Mouse (Mus musculus): ENCODE results near the gene Plpp1.

Plpp1 gene

DNA sequence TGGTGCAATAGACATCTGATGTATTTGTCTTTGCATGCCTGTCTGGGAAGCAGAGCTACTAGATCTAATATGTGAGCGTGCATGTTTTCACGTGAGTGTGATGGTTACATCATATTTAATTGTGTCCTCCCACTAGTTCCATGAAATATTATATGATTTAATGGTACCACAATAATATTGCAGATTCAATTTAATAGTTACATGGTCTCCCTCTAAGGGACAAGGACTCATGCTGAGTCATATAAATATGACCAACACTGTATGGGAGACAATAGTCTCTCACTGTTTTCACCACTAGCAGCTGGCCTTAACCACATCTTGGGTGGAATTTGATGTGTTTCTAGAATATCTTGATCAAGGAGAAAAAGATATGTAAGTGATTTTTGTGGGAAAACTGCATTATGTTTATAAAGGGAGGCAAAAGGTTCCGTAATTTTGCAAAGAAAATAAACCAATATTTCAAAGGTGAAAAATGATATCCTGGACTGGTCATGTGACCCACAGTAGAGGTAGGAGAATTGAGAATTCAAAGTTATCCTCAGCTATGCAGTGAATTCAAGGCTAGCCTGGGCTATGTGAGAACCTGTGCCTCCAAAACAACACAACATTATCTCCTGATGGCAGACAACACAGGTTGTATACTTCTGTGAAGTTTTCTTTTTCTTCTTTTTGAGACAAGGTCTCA lies 26.5 kb upstream of the Plpp1 start:
- no peak for DNase-seq

DNA sequence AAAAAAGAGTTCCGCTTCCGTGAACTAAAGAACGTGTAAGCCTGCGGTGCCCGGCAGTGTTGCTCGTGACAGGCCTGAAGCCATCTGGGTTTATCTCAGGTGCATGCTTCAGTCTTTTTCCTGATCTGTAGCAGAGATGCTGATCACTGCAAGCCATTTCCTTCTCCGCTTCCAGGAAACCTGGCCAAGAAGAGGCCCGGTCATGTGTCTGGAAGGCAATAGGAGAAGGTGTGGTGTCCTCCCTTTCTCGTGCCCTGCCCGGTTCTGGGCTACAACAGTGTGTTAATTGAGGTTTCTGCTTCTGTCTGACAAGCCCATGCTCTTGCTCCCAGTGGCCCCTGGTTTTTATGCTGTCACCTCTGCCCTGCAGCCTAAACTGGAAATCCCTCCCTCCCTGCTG lies 24.7 kb upstream of the Plpp1 start:
- DNase-seq = no peak

DNA sequence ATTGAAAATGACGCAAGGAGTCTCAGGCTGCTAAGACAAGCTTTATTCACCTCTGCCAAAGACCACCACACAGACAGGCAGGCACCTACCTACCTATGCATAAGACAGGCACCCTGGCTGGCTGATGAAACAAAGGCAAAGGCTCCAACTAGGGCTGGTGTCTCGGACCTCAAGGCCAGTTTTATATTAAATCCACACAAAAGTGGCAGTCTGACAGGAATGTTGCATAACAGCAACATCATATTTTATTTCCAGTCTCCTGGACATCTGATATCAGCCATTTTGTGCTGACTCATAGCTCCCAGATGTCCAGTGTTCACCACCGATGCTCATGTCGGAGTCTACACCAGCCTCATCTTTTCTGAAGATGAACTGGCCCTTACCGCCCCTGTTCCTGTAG lies 22.2 kb upstream of the Plpp1 start:
- no peak for DNase-seq

DNA sequence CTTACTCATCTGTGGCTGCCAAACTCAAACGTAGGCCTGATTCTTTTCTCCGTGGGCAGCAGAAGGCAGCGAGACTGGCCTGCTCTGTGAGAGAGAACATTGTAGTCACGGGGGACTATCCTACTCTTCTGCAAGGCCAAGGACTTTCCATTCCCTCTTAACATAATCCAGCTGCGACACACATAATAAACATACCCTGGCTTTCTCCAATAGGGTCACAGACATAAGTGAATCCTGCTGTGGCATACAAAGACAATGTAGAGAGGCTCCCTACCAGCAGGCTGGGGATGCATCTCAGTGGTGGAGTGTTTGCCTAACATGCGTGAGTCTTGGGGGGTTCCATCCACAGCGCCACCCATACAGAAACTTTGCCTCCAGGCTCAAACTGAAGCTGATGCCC lies 15.3 kb upstream of the Plpp1 start:
- DNase-seq = no peak

DNA sequence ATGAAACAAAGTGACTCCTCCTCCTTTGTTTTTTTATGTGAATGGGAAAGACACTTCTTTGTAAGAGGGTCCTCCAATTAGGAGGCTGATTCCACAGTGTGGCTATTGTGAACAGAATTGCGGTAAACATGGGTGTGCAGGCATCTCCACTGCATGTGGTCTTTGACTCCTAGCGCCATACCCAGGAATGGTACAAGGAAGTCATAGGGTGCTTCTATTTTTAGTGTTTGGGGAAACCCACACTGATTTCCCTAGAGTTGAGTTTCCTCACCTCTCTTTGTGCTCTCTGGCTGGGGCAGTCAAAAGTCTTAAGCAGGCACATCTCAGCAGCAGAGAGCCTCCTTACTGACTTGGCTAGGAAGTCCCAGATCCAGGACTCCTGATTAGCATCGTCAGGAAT lies 14.4 kb upstream of the Plpp1 start:
- DNase-seq = no peak

DNA sequence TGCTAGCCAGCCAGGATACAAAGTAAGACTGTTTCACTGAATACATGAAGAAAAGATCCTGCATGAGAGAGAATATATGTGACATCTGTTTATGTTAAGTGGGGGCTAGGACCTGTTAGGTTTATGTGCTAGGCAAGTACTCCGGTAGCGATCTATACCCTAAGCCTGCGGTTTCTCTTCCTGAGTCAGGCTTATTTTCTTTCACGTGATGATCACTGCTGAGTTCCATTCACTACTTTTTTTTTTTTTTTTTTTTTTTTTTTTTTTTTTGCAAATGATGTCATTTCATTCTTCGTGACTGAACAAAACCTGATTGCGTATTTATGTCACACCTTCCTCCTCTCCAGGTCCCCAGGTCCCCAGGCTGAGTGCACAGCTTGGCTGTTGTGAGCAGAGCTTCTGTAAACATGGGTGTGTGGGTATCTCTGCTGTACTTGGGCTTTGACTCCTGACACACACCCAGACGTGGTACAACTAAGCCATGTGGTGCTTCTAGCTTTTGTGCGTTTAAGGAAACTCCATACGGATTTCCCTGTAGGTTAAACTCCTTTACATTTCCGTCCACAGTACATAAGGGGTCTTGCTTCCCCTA lies 13.6 kb upstream of the Plpp1 start:
- DNase-seq = no peak

DNA sequence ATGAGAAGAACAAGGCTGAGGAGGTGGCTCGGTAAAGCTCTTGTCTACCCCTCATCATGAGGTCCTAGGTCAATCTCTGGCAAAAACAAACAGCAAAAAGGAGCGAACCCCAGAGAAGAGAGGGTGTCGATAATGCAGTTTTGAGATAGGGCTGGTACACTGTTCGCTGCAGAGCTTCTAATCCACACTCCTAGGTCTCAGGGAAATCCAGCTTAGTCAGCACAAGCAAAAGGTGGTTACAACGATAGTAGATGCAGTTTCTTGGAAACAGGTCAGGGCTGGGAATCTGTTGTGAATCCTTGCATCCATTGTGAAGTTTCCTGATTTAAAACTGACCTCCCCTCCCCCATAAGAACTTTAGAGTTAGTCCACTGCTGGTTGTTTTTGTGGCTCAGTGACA lies 9.8 kb upstream of the Plpp1 start:
- no peak for DNase-seq

DNA sequence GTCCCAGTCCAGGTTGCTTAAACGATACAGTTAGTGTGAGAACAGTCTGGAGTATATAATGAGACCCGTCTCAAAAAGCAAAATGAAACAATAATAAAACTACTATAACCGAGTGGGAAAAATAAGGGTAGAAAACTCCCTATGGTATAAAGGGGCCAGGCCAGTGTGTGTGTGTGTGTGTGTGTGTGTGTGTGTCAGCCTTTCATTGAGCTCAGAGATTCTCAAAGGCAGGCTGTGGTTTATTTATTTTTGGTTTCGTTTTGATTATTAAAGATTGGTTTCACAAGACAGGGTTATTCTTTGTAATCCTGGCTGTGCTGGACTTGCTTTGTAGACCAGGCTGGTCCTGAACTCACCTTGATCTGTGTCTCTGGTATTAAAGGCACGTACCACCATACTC lies 8.7 kb upstream of the Plpp1 start:
- no peak for DNase-seq

DNA sequence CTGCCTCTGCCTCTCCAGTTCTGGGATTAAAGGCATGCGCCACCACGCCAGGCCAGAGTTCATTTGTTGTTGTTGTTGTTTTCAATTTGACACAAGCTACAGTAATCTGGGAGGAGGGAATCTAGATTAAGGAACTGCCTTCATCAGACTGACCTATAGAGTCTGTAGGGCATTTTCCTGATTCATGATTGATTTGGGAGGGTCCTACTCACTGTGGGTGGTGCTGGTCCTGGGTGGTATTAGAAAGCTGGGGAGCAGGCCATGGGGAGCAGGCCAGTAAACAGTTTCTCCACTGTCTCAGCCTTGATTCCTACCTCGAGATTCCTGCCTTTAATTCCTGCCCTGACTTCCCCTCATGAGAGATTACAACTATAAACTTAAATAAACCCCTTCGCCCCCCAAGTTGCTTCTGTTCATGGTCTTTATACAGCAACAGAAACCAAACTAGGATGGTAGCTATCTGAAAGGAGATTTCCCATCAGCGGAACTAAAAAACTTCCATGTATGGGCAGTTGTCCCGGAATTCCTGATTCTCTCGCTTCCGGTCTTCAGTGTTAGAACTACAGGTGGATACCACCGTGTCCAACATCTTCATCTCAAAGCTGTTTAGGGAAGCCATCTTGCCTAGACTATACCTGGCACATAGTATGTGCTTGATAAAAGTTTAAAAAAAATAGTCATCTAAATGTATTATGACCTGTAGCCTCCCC lies 2.2 kb upstream of the Plpp1 start:
- no peak for DNase-seq

DNA sequence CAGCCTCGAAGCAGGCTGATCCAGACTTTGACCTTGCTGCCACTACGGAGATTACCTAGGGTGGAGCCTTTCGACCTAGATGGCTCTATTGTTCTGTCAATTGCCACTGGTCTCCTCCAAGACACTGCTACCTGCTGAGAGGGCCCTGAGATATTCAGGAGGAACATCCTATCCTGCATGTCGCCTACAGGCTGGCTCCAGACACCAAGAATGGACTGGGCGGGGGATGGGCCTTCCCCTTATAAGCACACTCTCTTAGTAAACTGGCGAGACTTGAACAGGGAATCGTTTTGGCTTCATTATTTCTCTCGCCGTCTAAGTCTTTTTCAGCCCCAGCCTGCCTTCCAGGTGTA lies 1.7 kb upstream of the Plpp1 start:
- DNase-seq = no peak

DNA sequence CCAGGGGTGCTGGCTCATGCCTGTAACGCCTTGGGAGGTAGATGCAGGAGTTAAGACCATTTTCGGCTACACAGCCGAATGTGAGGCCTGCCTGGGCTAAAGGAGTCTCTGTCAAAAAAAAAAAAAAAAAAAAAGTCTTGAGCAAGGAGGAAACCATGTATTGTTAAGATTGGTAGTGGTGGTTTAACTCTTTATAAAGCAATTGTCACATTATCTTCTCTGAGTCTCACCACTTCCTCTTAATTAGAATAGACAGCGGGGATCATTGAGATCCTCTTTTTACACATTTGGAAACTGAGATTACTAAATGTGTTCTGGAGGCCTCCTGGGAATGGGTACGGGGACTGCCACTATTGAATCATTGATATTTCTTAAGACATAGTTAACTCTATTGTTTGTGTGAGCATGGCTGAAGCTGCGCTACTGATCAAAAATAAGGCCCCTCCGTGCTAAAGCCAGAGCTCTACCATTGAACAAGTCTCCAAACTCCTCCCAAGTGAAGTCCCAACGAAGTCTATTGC lies 811 bp upstream of the Plpp1 start:
- peak; percentile 20 for DNase-seq

DNA sequence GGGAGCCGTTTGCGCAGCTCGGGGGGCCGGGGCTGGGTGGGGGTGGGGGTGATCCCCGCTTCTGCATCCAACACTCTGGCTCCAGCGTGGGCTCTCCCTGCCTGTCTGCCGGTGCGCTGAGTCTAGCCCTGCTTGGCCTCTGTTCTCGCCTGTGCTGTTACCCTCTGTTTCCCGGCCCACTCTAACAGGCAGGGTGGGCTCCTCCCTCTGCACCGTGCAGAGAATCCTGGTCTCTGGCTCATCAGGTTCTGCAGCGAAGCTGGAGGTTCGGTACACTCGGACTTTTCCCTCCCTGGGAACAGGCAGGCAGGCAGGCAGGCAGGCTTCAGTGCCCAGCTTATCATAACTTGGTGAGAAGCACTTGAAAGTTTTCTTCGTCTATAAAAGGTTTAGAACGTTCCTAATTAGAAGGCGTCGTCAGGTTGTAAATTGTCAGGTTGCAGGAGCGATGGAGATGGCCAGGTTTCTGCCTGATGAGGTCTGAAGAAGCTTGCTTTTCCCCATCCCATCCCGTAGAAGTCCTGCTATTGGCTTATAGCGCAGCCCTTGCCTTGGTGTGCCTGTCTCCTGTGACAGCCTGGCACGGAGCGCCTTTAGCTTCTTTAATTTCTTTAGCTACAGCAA lies 901 bp downstream of the Plpp1 start:
- peak; percentile 33 for DNase-seq

DNA sequence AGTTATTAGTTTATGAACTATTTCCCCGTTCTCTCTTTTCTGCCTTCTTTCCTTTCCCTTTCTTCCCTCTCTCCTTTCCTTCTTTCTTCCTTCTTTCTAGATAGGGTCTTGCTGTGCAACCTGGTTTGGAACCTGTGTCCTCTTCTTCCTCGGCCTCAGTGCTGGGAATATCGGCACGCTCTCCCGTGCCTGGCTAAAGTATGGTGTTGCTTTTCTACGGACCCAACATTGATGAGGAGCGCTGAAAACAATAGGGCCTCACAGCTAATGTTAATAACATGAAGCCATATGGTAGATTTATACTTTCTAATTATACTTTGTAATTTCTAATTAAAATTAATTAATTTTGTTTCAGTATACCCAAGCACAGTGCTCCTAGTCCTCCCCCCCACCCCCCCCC lies 2.5 kb downstream of the Plpp1 start:
- DNase-seq = no peak

DNA sequence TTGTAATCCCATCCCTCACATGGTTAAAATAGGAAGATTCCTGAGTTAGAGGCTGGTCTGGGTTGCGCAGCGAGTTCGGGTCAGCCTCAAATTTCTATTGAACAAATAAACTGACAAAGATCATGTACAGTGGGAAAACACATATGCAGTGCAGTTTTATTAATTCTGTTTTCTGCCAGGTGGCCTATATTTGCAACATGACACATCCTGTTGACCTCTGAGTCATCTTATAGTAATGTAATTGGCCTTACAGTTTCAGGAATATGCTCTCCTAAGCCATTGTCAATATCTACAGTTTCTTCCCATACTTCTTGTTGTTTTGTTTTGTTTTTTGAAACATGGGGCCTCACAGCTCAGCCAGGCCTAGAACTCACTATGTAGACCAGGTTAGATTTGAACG lies 3.1 kb downstream of the Plpp1 start:
- DNase-seq = no peak

DNA sequence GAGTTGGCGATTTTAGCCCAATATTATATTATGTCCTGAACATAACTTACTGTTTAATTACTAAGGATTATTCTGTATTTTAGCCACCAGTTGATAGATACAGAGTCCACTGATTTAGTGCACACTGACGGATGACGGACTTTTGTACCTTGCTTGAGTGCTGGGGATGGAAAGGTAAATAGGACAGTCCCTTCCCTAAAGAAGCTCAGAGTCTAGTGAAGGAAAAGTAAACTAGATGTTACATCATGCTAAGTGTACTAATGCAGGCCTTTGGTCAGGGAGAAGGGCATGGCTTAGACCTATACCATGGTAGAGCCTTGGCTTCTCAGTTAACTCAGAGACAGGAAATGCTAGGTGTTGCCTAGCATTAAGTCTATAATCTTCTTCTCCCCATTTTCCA lies 4.9 kb downstream of the Plpp1 start:
- no peak for DNase-seq

DNA sequence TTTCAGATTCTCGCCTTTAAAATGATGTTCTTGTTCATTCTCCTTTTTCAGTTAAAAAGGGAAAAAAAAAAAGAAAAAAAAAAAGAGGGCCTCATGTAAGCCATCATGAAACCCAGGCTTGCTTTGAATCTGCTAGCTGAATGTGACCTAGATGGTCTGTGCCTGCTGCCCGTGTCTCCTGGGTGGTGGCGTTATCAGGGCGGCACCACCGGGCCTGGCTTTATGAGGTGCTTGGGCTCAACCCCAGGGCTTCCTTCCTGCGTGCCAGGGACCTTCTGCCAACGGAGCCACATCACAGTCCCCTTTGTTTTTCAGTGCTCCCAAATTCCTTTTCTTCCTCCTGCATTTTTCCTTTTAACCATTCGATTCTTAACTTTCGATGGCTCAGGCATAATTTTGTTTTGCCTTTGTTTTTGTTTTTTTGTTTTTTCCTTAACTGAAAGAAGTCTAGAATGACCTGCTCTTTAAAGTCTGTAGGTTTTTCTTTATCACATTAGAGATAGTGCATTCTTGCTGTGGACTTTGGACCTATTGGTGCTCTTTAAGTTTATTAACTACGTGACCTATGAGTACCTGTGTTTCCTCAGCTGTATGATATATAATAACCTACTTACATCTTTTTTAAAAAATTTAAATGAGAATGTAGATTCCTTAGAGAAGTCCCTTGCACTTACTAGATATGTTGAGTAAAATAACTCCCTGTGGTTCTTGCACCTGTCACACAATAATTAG lies 7.5 kb downstream of the Plpp1 start:
- DNase-seq = peak; percentile 38

DNA sequence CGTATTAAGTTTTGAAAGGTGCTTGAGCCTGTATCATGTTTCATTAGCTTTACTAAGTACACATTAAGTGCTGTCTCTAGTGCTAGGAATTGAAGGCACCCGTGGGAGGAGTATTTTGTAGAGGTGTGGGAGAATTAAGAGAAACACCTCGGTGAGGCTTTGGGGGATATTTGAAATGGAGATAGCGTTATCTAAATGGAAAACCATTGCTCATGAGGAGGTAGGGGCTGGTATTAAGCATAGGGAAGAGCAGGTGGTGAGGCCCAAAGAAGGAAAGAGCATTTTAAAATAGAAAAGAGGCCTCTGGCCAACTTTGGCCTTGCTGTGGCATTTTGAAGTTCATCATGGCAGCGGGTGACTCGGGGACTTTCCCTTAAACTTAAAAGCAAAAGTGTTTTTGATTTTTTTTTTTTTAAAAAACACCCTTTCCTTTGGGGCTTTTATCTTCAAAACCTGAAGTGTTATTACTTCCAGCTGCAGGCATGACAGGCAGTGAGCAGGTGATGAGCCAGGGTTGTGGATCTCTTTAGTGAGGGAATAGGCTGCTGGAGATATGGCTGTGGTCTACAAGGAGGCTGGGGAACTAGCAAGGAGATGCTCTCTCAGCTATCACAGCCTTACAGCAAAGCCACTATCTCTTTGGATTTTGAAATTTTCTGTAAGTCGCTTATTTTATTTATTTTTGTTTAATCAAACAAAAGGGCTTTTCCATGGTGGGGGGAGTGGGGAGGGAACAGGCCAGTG lies 9.1 kb downstream of the Plpp1 start:
- DNase-seq = no peak

DNA sequence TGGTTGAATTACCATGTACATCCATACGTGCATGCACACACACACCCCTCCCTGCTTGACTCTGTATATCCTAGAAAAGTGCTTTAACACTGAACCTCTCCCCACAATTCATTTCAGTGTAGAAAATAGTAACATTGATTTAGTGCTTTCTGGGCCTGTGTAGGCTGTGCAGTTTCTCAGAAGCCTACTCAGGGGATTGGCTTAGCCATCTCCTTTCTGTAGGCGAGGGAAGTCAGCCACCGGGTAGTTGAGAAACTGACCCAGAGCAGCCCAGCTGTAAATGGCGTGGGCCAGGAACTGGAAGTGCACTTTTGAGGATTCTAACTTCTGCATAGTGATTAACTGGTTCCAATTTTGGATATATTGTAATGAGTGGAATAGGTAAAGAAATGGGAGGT lies 9.7 kb downstream of the Plpp1 start:
- peak; percentile 27 for DNase-seq

DNA sequence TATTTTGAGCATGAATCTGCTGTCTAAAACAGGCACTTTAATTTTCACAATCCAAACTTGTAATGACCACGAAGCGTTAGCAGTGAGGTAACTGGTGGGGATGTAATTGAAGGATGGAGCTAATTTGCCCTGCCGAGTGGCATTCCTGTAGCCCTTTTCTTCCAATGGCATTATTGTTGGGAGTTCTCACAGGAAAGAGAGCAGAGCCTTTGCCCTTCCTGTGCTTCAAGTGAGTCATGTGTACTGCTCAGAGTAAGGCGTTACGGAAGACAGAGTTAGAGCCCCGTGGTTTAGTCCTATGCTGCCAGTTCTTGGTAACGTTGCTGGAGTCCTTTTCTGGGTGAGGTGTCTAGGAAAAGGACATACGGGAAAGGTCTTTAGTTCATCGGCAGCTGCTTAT lies 10.2 kb downstream of the Plpp1 start:
- peak; percentile 52 for DNase-seq

DNA sequence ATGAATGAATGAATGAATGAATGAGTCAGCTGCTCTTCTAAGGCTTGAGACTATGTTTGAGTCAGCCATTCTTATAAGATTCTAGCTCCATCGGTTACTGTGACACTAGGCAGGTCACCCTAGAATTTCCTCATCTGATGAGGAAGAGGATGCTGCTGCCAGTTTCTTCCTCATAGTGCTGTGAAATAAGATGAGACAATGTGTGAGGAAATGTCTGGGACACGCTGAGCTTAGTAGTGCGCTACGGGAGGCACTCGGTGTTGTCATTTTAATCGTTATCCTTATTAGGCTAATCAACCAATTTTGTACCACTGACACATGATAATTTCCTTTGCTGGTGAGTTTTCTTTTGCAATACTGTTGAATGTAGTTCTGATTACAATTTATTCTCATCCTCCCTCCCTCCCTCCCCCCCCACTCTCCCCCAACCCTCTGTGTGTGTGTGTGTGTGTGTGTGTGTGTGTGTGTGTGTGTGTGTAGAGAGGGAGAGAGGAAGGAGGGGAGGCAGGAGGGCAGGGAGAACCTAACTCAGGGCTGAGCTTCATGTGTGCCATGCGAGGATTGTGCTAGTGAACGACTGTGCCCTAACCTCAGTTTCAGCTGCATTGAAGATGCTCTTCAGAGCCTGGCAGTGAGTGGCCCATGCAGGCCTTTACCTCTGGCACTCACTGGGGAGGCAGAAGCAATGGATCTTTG lies 11.3 kb downstream of the Plpp1 start:
- DNase-seq = peak; percentile 35

DNA sequence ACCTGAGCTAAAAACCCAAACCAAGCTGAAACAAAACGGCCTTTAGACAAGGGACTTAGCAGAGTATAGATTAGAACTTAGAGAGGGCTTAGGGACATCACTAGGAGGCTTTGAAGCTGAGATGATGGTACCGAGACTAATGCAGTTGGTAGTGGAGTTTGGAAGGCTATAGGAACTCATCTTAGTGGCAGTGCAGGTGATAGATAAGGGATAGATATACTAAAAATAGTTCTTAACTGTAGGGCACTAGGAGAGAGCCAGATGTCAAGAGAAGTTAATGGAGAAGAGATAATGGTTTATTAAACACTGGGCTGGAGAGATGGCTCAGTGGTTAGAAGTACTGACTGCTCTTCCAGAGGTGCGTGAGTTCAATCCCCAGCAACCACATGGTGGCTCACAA lies 15.4 kb downstream of the Plpp1 start:
- DNase-seq = no peak

DNA sequence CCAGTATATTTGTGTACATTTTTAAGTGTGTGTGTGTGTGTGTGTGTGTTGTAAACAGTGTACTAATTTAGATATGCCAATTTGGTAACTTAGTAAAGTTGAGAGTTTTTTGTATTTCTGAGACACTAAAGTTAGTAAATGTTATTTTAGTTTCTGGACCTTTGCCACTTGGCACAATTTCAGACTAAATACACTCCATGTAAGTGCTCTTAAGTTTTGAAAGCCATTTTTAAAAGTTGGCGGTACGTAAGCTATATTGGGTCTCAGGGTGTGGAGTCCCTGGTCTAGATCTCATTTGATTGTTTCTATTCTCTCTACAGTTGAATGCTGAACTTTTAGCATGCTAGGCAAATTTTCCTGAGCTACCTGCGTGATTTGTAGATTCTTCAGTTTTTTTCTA lies 17.5 kb downstream of the Plpp1 start:
- no peak for DNase-seq
